Mouse (Mus musculus) c-Kit-positive CD71-positive TER-119-negative erythroid progenitor cells, embryonic 14.5 days (primary cell): ENCODE measurements around the gene Slc16a12.
A peak's percentile ranks its signal among the peaks of the same experiment; 100 is the strongest.
"Not testable (repeated sequence)": the region's sequence is repeated elsewhere in the genome, so short reads cannot be mapped to it uniquely, and the experiment has no call there.

Experiments used
- DNase-seq: peaks from one replicate; pipeline ENCODE4 v3.0.0-alpha.2; 2013; ENCODE audit warnings: low read depth

Gene Slc16a12

DNA sequence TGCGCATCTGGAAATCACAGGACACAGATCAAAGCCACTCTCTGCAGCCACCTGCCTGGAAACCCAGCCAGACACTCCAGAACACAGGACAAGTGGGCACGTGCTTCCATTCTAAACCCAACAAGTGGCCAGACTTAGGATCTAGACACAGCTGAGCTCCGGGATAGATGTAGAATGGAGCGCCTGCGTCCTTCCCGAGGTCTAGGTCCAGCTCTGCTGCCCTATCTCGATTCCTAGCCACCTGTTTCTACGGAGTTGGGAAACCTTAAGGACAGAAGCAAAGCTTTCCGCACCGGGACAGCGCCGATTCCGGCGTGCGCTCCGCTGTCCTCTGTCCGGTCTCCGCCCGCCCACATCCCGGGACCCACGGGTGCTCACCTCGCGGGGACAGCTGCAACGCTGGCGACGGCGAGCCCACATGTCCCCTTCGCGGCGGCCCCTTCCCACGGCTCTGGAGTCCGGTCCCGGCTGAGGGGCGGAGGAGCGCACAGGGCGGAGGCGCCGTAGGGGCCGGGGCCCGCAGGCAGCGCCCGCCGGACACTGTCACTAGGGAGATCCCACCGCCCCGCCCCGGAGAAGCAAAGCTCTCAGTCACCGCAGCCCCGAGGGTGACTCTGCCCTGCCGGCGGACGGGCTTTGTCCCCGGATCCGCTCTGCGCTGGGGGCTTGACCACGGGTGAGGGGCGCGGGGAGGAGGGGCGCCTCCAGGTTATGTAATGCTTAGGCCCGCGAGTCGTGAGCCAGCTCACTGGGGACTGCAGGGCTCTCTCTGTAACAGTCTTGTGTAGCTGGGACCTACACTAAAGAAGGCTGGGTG lies at the start of gene Slc16a12:
Slc16a12 (minus strand) TSS at position 602 of the 817 bp plus-strand sequence.
- no peak for DNase-seq

DNA sequence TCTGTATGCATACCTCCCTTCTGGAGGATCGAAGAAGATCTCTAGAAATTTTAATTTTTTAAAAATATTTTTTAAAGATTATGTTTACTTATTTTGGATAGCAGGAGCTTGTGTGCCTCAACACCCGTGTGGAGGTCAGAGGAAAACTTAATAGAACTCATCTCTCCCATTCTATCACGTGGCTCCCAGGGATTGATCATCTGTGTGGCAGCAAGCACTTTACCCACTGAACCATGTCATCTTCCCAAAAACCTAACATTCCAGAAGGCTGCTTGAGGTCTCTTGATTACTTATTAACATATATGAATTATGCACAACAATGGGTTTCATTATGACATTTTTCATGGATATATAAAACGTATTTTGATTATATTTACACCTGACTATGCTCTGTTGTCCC lies 49.3 kb upstream of the Slc16a12 start:
- DNase-seq: no peak

DNA sequence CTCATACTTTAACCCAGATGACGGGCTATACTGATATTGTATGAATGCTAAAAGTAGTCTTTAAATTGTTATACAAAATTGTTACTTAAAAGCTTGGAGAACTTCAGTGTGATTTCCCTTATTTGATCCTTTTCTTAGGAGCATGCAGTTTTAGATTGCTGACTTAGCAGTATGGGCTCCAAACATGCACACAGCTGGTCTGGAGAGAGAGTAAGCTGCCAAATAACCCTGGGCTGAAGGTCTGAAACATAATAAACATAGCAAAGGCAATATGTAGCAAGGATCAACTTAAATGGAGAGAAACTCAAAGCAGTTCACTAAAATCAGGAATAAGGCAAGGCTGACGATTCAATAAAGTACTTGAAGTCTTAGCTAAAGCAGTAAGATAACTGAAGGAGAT lies 35.4 kb upstream of the Slc16a12 start:
- DNase-seq: no peak

DNA sequence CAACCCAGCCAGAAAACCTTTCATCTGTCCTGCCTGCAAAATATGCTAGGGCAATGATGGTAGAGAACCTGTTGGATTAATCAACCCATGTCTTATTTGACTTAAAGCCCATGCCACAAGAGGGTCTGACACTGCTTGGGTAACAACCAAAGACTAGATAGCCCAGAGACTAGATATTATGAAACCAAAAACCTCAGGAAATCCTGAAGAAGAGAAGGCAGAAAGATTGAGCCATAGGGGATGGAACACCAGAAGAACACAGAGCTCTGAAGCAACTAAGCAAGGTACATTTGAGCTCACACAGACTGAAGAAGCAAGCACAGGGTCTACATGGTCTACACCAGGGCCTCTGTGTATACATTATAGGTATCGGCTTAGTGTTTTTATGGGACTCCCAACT lies 31.9 kb upstream of the Slc16a12 start:
- no peak for DNase-seq

DNA sequence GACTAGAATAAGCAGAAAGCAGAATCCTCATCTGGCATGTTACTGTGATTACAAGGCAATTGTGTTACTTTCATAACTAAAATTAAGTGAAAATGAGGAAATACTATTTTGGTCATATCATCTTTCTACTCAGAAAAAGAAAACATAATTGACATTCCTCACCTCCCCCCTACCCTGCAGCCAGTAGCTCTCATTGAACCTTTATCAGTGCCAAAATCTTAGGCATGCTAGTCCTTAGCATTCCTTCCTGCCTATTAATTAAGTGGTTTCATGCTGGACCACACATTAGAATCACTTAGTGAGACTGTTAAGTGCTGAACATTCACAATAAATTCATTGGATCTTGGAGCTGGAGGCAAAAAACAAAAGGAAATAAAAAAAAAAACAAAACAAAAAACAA lies 31.0 kb upstream of the Slc16a12 start:
- DNase-seq: no peak

DNA sequence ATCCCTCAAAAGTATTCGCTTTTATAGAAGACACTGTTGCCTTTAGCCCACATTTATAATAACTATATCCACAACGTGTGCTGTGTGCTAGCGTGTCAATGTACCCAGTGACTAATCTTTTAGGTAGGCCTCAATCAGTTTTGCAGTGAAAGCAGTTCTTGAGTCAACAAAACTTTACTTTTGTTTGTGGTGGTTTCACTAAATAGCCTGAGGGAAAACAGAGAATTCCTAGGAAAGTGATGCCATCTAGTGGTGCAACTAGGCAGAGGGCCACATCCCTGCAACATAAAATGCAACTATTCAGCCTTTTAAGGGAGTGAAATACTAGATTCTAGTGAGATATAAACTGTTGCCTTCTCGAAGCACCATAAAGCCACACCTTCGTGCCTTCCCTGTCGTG lies 25.7 kb upstream of the Slc16a12 start:
- peak; percentile 2 for DNase-seq

DNA sequence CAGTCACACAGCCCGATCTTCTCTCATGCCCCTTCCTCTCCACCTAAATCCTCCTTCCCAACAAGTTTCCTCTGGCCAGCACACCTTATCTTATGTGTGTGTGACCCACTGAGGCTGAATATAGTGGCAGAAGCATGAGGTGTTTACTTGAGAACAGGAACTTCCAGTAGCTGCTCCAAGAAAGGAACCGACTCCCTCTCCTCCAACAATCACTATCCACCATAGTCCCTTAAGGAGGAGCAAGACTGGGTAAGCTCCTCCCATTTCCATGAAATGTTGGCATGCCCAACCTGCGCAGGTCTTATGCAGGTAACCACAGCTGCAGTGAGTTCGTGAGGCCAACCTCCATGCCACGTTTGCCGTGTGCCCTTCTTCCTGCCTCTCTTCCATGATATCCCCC lies 23.7 kb upstream of the Slc16a12 start:
- no peak for DNase-seq

DNA sequence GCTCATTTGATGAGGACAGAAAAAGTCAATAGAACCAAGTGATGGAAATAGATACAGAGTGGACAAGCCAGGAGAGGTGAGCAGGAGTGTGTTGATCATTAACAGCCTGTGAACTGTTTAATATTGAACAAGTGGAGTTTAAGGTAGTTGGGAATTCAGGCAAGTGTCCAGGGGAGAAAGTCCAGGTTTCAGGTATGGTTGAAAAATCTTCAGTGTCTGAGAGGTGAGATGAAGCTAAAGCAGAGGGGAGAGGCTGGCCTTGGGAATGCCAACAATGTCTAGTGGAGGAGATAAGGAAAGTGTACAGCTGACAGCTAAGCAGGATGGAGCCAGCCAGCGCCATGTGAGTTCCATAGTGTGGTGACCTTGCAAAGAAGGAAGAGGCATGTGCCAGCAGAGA lies 11.7 kb upstream of the Slc16a12 start:
- DNase-seq: no peak

DNA sequence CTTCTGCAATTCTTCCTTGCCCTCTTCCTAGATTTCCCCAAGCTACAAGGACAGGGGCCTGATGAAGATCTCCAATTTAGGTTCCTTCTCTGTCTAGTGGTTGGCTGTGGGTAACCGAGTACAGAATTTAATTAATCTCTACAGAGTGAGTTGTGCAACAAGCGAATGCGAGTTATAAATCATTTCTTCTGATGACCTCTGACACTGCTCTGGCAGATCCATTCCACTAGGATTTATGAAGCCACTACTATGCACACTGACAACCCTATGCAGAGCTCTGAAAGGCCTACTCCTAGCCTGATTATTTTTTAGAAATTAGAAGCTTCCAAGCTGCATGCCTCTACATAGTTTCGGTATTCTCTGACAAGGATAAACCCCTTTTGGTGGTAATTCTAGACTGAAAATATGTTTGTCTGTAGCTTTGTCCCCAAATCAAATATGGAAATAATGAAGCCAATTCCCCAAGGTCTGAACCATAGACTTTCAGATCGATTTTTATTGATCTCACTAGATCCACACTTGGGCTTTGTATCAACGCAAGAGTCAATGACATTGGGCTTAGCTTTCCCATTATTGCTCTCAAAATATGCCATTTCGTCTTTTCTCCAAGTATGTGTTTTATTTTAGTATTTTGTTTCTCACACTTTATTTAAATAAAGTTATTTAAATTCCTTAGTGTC lies 9.6 kb upstream of the Slc16a12 start:
- DNase-seq: no peak

DNA sequence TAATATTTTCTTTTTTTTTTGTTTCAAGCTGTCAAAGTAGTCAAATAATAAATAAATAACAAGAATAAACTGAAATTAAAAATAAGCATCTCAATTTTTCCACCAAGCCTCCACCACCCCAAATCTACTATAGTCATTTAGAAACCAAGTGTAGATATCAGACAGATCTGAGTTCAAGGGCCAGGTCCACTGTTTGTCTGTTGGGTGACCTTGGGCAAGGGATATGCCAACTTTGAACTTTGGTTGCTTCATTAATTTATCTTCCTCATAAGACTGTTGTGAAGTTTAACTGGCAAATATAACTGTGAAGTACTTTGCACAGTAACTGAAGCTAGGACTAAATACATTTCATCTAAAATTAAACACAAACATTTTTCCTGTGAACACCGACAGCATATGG lies 8.6 kb upstream of the Slc16a12 start:
- no peak for DNase-seq

DNA sequence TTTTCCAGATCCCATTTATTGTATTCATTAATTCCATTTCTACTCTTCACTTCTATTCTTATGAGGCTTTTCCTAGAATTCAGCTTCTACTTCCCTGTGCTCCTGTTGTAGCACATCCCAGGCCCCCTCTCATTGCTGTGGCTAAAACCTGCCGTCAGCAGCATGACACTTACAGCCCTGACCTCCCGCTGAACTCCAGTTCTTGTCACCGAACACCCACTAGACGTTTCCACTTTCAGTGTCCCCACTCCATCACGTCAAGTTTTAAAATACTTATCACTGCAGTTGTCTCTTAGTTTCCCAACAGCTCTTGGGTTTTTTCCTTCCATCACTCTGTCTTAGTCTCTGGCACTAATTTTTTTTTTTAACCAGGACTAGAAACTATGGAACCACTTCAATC lies 6.2 kb upstream of the Slc16a12 start:
- DNase-seq: no peak

DNA sequence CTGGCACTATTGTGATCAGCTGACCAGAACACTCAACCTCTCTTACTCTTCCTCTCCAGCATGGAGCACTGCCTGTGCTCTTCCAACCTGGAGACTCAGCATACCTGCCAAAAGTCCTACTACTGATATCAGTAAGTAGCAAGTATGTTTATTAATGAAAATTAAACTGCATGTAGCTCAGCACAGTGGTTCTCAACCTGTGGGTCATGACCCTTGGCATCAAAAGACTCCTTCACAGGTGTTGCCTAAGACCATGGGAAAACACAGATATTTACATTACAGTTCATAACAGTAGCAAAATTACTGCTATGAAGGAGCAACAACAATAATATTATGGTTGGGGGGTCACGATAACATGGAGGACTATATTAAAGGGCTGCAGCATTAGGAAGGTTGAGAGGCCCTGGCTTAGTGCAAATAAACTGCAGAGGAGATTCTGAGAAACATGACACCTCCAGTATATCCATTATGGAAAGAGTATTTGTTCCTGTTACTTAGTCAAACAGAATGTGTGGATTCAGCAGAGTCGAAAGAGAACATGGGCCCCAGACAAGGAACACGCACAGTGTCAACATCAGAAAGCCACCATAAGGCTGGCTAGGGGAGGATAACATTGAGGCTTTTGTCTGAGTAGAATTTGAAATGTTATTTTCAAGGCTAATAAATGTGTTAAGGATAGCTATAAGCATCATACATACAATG lies 5.5 kb upstream of the Slc16a12 start:
- no peak for DNase-seq

DNA sequence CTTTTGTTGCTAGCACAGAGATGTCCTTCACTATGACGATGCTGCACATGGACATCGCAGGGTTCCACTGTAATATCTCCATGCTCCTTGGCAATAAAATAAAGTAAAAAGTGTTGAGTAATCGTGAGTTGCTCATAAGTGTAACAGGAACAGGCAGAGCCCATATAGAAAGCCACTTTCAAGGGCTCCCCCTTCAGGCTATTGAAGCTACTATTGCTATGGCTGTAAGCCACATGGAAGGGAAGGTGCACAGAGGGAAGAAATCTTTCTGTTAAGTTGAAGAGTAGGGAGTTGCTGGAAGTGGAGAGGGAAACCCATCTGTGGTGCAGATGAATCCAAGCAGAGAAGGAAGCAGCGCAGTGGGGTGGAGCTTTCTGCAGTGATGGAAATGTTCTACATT lies 4.1 kb upstream of the Slc16a12 start:
- DNase-seq: no peak

DNA sequence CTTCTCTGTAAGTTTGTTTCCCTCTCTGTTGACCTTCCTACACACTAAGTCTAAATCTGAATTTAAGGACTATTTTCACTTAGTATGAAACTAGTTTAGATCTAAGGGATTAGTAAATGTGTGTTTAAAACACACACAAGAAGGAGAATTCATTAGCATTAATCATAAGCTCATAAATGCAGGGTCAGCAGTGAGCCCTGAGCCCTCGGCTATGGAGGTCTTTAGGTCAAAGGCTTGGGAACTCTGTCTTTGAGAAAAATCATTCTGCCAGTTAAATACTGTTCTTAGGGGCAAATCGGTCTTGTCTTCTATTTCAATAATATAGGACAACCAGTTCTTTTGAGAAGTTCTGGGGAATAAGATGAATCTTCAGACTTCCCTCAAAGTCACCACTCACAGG lies 1.9 kb upstream of the Slc16a12 start:
- DNase-seq: no peak

DNA sequence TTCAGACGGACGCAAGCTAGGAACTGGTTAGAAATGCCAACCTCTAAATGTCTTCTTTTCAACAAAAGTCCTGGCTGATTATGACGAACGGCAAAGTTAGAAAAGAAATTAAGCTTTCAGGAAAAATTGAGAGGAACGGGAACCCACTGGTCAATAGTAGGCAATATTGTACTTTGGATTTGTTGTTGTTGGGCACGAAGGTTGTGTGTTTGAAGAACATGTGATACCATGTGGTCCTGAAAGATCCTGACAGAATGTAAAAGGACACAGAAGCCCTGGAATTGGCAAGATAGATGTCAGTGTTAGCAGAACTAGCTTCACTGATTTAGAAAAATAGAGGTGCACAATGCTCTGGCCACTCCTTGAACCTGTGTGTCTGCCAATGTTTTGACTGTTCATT lies 880 bp upstream of the Slc16a12 start:
- DNase-seq: not testable (repeated sequence)

DNA sequence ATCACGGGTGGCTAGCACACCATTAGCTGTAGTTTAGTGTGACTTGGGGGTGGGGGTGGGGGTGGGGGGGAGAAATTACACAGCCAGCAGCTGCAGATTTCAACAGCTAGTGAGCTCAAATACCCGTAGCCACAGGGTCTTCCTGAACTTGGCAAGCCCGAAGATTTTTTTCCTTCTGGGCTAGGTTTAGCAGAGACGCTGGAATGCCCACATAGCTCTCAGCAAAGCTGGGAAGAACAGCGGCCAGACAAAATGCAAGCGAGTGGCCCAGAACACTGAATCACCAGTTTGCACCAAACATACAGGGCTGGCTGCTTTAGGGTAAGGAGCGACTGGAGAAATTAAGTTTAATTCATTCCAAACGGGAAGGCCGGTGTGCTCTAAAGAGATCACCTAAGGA lies 888 bp downstream of the Slc16a12 start:
- no peak for DNase-seq

DNA sequence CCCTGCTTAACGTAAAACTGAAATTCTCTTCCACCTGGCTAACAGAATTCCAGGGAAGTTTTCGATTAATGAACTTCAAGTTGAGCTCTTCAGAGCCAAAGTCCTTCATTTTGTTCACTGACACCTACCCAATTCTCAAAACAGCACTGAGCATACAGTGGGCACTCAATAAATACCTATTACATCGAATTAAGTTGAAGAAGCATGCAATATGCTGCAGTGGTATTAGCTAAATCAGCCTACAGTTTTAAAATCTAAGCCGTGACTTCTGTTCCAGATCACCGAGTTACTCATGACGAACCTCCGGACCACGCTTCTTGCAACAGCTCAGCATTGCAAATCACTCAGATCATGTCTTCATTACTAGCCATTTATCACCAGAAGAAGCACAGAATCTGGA lies 2.1 kb downstream of the Slc16a12 start:
- no peak for DNase-seq

DNA sequence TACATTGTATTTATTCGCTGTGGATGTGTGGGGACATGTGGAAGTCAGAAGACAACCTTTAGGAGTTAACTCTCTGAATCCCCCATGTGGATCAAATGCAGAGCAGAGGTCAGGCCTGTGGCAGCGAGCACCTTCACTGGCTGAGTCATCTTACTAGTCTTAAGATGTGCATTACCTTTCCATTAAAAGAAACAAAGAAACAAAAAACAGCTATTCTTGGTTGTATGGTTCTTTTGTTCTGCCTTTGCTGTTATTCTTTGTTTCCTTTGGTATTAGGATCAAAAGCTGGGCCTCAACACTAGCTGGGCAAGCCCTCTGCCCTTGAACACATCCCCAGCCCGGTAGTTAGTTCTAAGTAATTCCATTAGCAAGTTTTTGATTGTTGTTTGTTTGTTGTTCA lies 9.2 kb downstream of the Slc16a12 start:
- no peak for DNase-seq

DNA sequence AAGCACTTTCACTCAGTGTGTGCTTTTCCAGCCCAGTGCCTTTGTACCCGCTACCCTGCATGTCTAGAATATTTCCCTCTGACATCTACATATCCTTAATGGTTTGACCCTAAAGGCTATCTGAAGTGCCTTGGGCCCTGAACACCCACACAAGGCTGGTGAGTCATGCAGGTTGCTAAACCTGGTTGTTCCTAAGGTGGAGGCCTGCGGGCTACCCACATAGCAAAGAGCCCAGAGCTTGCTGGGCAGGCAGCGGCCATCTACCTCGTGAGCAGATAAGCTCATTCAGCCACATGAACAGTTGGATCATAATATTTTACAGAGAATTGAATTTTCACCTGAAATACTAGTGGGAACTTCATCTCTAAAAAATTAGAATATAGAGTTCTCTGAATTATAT lies 11.2 kb downstream of the Slc16a12 start:
- no peak for DNase-seq

DNA sequence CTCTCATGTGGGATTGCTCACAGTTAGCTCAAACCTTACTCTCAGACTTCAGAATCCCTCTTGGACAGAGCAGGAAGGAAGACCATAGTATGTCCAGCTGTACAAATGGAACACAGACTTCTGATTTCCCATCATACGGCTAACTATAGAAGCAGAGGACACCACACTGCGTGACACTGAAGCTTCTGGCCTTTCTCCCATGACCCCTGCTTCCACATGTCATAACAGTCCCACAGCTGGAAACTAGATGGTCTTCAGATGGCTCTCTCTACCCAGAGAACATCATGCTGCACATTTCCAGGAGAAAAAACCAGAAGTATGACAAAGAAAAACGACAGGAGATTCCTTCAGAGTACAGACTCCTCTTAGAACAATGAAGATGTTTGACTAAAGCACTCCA lies 14.1 kb downstream of the Slc16a12 start:
- DNase-seq: no peak

DNA sequence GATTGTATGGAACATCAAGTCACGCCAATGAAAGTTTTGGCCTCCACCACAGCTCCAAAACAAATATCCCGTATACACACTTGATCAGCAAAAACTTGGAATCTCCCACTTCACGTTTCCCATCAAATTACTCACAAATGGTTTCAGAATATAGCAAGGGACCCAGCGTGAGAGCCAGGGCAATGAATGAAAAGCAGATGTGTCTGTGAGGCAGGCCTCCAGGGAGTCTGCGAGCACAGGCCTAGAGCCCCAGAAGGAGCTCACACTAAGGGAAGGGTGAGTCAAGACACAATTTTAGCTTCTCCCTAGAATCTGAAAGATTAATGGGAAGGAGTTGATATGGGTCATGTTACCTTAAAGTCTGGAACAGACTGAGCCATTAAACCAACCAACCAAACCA lies 15.7 kb downstream of the Slc16a12 start:
- no peak for DNase-seq

DNA sequence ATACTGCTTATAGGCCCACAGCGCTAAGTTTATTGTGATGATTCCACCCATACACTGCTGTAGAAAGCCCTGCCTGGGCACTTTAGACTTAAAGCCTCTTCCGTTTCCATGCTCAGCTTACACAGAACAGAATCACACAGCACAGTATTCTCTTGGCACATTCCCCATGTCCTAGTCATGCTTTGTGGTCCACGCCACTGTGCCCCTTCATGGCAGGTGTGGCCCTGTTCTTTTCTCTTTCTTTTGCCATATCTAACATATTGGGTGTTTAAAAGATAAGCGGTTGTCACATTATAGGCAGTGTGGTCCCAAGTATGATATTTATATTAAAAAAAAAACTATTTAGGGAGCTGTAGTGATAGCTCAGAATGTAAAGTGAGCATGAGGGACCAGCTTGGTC lies 16.5 kb downstream of the Slc16a12 start:
- no peak for DNase-seq

DNA sequence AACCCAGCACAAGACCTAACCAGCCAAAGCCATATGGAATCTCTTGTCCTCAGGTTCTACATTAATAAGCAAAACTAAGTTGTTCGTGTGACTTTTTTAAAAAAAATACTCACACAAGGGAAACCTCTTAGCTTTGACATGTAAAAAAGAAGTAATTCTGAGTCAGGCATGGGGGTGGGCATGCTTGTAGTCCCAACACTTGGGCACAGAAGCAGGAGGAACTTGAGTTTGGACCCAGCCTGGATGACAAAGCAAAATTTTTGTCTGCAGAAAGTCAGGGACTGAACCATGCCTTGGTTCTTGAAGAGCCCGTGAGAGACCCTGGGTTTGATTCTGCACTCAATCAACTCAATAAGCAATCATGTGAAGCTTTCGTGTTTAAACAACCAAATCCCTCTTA lies 17.6 kb downstream of the Slc16a12 start:
- no peak for DNase-seq
